Mouse (Mus musculus) left cerebral cortex, adult 11 months (tissue): Measurements from ENCODE around the gene Rabggtb.

ENCODE experiments used
- DNase-seq: peaks from one replicate; pipeline ENCODE4 v3.0.0; 2022; ENCODE audit warnings: low spot score

Gene Rabggtb

DNA sequence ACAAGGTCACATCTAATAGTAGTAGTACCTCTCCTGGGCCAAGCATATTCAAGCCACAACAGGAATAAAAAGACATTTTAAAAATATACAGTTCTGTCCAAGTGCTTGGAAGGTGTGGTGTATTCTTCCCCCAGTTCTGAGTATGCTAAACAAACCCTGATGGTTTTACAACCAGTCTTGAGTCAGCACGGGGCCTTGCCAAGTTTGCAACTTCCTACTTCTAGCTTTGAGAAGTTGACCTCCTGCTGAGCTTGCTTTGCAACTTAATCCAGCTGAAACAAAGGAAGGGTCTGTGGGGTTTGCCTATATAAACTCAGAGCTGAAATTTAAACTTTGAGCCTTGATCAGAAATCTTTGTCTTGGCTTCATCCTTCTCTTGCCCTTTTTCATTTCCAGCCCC is 4.4 kb upstream of the Rabggtb start:
- DNase-seq = no peak

DNA sequence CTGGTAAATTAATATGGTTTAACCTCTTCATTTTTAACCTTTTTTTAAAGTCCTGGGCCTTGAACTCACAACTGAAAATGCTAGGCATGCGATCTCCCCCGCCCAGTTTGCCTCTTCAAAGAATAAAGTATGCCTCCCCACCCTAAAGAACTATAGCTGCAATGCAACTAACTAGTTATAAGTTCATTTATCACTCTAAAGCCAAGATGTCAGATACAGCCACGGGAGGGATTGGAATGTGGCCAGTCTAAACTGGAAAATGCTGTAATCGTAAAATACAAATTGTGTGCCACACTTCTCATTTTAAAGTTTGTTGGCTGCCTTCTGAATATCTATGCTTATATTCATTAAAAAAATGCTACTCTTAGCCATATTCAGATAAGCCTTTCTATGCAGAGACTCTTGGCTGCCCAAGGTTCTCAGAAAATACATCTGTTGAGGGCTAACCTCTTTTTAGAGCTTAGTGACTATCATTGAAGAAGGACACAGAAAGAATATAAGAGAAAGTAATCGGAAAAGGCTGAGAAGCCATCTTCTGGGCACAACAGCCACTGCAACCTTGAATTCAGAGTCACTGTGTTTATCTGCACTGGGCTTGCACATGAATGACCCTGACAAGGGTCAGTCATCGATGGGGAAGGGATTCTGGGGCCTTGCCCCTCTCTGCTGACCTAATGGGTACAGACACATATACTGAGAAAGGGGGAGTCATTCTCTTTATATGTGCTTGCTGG is 868 bp upstream of the Rabggtb start:
- DNase-seq = no peak

DNA sequence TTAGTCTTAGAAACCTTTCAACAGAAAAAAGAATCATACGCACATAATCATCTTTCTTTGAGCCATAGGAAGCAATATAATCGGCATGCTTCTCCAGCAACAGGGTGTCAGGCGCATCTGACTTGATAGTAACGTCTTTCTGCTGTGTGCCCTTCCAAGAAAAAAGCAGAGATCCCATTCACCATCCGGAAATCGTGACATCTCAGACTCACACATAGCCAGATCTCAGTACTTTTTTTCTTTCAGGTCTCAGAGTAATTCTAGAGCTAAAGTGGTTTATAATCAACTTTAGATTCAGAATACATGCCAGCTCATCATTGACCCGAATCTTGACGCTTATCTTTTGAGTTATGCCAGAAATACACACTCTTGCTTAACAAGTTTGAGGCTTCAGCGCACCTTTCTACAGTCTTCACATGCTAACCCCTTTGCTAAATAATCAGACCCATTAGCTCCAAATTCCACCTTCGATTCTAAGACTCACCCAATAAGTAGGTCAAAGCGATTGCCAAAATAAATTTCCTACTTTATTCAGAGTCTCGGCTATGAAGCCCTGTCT is 848 bp downstream of the Rabggtb start:
- DNase-seq = no peak

DNA sequence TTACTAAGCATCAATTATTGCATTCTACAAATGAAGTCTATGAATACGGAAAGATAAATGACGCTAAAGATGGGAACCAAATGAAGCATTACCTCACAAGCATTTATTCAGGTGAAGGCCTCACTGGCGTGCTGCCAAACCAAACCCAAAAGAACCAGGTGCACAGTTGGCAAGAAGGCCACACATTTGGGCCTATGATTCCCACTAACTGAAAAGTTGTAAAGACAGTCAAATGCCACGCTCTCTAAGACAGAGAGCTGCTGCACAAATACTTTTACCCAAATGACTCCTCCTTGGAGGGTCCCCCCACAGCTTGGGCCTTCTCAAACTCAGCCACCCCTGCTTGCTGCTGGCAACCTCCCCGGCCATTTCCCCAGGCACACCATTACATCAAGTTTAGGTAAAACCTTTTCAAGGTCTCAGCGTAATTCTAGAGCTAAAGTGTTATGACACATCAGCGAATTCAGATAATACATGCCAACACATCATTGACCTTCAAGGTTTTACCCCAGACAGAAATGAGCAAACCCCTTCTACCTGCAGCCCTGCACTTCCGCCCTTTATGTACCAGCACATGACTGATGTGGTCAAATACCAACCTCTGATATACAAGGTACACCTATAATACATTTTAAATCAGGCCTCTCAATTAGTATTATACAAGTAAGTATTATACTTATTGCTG is 1.5 kb downstream of the Rabggtb start:
- no peak for DNase-seq

DNA sequence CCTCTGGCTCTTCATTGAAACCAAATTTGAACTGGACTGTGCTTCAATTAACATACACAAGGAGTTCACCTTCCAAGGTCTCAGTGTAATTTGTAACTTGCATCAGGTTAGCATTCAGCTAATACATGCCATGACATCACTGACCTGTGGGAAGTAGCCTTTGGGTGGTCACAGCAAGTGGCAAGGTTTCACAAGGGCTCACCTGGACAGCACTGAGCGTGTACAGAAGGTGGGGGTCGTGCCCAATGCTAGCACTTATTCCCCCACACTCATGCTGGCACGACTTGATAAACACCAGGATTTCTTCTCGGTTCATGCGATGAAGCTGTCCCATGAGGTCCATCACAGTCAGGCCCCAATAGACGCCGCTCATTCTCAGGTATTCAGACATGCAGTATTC is 2.3 kb downstream of the Rabggtb start:
- DNase-seq = no peak

DNA sequence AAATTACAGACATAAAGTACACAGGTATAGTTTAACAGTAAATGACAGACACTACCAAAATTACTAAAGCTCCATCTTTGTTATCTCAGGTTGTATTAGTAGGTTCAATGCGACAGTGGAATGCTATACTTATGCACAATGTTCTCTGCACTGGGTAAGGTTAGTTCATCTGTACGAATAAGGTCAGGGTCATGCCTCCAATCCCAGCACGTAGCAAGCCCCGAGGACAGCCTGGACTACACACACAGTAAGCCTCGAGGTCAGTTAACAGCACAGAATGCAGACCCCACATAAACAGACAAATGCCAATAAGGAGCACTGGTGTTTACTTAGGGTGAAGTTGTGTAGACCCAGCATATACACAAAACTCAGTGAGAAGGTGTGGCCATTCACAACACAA is 3.9 kb downstream of the Rabggtb start:
- no peak for DNase-seq

DNA sequence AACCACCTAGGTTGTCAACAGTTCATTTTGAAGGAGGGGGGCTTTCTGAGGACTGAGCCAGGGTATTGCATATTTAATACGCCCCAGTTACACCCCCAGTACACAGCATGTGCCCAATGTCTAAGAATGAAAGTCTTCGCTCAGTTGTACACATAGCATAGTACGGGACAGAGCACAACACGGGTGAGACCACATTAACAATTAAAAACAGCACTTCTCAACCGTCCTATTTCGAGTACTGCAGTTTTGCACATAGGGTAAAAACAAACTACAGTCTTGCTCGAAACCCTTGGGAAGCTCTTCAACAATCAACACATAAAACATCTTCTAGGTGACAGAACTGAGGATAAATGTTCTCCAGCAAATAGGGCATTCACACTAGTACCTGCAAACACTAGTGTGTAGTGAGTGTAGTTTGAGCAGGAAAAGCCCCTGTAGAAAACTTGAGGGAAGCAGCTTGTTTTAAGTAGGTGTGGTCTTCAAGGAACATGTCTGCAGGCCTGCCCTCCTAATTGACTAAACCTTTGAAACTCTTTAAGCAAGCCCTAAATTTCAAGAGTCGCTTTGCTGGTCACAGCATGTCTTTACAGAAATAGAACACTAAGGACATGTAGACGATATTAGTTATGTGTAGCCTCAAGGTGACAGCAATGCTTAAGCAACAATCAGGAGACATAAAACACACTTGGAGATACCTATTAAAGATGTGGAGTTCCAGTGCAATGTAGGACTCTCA is 6.5 kb downstream of the Rabggtb start, which contains the start of gene Msh4:
Gene Msh4, minus strand, starts transcription at position 3 of the 736 bp plus-strand sequence.
- no peak for DNase-seq

DNA sequence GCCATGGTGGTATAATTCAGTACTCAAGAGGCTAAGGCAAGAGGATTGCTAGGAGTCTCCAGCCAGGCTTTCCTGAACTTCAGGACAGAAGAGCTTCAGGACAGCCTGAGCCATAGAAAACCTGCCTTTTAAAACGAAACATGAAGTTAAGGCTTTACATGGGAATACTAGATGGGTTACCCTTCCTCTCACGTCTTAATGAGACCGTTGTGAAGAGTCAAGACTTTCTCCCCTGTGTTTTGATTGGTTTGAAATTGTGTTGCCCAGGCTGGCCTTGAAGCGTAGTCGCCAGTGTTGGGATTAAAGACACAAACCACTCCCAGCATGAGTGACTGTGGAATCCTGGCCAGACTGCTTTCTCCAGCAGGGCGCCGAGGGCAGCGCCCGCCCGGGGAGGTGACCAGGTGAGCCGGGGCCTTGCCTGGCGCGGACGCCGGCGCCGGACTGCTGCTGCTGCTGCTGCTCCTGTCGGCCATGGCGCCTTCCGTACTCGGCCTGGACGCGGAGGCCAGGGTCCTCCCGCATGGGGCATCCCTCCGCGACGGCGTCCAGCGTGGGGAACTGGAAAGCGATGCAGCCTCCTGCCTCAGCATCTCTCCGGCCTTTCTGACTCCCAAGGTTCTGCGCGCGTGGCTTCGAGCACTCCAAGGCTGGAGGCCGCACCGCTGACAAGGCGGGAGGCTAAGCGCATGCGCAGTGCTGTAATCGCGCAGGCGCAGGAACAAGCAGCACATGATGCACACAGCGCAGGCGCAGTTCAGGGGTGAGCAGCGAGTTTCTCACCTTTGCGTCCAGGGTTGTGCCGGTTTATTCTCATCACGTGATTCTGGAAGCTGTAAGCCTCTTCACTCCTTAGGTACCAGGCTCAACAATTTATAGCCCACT is 7.3 kb downstream of the Rabggtb start:
- no peak for DNase-seq

DNA sequence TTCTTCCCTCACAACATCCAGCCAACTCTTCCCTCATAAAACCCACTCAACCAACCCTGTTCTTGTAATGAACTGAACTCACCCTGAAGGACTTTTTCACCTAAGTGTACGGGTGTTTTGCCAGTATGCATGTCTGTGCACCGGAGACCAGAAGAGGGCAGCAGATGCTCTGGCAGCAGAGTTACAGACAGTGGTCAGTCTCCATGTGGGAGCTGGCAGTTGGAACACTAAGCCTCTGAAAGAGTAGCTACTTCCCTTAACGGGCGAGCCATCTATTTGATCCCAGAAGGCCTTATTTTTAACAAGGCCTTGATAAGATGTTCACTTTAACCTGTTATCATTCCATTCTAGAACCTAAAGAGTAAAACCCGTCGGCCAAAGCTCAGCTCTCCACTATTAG is 8.2 kb downstream of the Rabggtb start:
- DNase-seq = no peak

DNA sequence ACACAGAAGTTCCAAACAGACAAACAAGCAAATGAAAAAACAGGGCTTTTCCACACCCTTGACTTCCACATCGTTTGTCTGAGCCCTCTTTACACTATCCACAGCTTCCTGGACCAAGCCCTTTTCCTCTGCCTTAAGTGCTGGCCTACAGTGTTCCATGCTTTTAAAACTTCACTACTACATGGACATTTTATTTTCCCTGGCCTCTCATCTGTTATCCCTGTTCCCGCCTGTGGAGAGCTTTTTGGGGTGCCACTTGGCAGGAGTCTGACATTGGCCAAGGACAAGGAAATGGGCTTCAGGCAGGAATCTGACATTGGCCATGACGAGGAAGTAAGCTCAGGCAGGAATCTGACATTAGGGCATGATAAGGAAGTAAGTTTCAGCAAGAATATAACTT is 10.2 kb downstream of the Rabggtb start:
- no peak for DNase-seq

DNA sequence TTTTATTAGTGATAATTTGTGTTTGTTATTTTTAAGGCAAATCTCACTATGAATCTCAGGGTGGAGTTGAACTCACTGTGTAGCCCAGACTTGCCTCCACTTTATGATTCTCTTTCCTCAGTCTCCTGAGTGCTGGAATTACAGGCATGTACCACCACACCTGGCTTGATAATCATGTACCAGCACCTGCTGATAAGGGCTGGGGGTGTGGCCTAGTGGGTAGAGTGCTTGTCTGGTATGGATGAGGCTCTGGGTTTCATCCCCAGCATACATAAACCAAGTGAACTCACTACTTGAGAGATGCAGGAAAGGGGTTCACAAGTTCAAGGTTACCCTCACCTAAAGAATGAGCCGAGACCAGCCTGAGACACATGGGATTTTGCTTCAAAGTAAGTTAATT is 10.9 kb downstream of the Rabggtb start:
- DNase-seq = no peak

DNA sequence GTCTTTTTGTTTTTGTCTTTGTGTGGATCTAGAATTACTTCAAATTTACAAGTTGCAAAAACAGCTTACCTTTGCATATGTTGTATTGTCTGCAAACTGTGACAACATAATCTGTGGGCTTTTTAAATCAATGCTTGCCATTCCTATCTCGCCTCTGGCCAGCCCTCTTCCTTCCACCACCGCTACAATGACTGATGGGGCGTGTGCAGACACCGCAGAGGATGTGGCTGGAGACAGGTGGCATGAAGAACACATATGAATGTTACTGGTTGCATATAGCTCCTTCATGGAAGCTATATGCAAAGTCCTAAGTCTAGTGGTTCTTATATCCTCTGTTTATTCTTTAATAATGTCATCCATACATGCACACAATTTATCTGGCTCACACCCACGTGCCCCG is 15.6 kb downstream of the Rabggtb start:
- DNase-seq = no peak

DNA sequence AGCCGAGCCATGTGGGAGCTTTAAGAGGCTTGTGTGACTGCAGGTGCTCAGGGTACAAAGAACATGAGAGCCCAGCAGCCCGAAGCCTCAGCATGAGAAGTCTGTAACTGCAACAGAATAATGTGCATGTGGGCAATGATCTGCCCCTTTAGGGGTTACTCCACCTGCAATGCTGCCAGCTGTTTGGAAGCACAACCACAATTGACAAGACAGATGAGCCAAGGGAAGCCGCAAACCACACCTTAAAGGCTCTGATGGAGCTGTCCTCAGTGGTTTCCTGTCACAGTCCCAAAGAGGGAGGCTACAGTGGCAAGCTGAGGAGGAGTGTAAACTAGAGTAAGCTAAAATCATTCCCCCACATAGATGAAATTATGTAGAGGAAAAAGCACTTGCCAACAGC is 17.4 kb downstream of the Rabggtb start:
- DNase-seq = no peak

DNA sequence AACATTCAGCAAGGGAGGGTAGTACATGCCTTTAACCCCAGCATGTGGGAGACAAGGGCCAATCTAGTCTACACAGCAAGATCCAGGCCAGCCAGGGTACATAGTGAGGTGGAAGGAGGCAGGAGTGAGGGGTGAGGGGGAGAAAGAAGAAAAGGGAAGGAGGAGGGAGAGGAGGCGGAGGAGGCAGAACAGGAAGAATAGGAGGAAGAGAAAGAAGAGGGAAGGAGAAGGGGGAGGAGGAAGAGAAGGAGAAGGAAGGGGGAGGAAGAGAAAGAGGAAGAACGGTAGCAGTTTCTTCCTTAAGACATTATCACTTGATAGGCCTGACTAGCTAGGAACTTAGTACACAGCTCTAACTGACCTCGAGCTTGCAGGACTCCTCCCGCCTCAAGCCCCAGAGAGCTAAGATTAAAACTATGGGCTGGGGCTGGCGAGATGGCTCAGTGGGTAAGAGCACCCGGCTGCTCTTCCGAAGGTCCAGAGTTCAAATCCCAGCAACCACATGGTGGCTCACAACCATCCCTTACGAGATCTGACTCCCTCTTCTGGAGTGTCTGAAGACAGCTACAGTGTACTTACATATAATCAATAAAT is 23.5 kb downstream of the Rabggtb start:
- no peak for DNase-seq

DNA sequence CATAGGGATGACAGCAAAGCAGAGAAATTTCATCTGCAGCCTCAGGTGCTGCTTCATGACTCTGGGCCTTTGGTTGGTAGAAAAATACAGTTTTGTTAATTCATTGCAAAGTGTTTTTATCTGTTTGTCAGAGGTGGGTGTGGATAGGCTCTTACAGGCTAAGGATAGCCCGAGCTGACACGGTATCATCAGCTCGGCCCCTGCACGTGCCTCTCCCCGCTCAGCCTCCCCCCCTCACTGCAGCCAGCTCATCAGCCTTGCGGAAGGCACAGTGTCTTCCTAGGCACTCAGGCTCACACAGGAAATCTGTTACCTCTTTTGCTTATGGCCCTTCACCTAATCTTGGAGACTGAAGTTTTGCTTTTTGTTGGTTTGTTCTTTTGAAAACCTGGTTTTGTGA is 24.7 kb downstream of the Rabggtb start:
- no peak for DNase-seq

DNA sequence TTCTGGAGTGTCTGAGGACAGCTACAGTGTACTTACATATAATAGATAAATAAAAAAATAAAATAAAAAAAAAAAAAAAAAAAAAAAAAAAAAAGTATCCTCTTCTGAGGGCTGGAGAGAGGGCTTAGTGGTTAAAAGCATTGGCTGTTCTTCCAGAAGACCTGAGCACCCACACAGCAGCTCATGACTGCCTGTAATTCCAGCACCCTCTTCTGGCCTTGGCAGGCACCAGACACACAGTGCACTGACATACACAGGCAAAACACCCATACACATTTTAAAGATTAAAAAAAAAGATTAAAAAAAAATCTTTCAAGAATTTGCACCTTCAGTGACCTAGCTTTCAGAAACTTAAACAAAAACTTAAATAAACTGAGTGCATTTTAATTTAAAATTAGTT is 26.5 kb downstream of the Rabggtb start:
- no peak for DNase-seq

DNA sequence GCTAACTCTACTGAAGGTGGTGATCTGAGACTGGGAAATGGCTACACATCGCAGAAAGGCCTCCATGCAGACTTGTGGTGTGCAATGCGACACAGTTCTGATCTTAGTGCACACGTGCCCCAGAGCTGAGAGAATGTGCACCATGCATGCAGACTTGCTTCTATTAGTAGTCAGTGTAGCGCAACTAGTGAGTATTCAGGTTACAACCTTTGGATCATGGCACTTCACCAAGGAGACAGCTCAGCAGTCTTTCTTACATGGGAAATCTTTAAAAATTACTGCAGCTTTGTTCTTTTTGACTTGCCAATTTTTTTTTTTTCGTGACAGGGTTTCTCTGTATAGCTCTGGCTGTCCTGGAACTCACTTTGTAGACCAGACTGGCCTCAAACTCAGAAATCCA is 41.4 kb downstream of the Rabggtb start:
- no peak for DNase-seq

DNA sequence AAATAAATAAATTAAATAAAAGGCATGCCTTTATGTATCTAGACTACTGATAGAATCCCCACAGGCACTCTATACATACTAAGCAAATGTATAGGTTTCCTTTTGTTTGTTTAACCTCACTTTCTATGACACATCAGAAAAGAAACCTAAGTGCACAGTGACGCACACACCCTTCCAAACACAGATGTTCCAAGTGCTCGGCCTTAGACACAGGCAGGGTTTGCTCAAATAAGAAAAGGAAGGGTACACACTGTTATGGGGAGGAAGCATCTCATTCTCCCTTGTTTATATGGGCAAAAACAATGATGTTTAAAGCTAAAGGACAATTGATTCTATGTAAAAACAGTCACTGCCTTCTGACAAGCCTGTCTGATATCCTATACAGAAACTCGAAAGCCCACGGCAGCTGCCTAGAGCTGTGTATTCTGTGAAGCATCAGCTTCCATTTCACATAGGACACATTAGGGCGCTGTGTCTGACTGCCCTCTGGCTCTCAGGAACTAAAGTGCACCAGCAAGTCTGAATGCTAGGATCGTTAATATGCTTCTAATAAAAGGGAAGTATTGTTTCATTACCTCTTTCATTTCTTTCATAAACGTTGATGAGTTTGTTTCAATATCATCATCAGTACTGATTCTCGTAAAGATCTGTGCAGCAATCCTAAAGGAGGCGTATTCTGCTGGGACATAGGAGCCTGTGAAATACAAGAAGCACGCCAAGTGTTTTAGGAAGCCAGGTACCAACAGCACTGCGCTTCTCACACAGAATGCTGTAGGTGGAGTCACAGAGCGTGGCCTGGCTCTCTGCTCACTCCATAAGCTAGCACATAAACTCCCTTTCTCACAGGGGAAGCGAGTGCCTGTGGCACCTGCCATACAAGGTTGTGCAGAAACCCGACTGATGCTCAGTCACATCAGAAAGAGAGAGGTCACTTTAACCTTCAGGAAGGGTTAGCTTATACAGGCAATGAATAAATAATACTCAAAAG is 45.4 kb downstream of the Rabggtb start:
- DNase-seq = no peak

DNA sequence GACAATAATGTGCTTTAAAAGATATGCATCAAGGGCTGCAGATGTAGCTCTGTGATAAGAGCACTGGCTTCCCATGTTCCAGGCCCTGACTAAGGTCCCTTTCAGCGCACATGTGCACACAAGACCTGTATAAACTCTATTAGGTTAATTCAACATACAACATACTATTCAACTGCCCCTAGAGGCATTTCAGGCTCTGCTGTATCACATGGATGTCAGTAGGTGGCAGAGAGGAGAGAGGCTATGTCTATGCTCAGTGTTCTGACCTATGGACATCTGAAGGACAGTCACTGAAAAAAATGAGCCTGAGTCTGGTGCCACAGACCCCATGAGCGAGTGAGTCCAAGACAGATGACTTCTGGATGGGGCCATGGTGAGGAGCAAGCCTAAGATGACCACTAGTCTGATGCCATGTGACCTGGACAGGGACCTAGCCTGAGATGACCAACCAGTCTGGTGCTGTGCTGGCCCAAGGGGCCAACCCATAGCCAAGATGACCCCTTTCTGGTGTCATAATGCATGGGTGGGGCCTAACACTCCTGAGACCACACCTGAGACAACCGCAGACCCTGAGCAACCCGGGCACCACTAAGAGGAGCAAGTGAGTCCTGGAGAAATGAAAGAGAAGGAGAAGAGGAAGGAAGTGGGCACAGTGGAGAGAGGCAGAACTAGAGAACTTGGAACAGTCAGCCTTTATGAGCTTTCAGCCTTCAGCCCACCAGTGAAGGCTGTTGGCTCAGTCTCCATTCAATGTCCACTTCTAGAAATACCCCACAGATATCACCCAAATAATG is 48.0 kb downstream of the Rabggtb start:
- no peak for DNase-seq
